Mouse (Mus musculus) left cerebral cortex, postnatal 36 days (tissue): ENCODE data around the gene Gm47289. TPM values are rescaled to one million over a fixed set of nuclear protein-coding genes. Genes with fewer than 3 reads are reported as not detected.
A peak's percentile ranks its signal among the peaks of the same experiment; 100 is the strongest.

Experiments
- DNase-seq, 2 experiments: peaks; one replicate each; pipeline ENCODE4 v3.0.0; 2021 to 2022; ENCODE audit warnings: low spot score in 2 of 2, mixed read lengths in 1 of 2
- intact Hi-C: fragments of 180-260 bp; cut with DNase I; formaldehyde crosslinking; loops from one replicate; pipeline ENCODE4 v1.15.1; 2025
- total RNA-seq, 2 experiments: library from RNA; stranded (reverse); gene quantifications; 2 replicates each; pipeline ENCODE4 v1.2.3; 2021

Gm47289 gene
- total RNA-seq, 2 experiments from 2014 or later: not detected

DNA sequence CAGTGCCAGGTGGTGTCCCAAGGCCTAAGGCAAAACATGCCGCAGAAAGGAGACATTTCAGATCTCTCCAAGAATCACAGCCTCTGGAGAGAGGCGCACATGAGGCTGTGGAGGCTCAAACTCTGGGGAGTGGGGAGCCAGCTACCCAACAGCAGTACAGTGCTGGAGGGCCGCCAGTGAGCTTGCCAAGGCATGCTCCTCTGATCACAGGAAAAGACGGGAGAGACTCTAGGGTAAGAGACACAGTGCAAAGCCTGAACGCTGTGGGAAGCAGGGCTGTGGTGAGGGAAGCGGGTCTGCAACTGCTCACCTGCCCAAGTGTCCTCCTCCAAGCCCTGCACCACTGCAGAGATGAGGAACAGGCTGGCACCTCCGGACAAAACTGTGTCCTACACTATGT lies 3.1 kb upstream of the Gm47289 start:
- intact Hi-C loops: loop anchor here (5.0 to 10.0 kb wide), 2 partner anchors 201 to 279 kb away; partner anchors contain the start of gene Xylb
- DNase-seq: no peak

DNA sequence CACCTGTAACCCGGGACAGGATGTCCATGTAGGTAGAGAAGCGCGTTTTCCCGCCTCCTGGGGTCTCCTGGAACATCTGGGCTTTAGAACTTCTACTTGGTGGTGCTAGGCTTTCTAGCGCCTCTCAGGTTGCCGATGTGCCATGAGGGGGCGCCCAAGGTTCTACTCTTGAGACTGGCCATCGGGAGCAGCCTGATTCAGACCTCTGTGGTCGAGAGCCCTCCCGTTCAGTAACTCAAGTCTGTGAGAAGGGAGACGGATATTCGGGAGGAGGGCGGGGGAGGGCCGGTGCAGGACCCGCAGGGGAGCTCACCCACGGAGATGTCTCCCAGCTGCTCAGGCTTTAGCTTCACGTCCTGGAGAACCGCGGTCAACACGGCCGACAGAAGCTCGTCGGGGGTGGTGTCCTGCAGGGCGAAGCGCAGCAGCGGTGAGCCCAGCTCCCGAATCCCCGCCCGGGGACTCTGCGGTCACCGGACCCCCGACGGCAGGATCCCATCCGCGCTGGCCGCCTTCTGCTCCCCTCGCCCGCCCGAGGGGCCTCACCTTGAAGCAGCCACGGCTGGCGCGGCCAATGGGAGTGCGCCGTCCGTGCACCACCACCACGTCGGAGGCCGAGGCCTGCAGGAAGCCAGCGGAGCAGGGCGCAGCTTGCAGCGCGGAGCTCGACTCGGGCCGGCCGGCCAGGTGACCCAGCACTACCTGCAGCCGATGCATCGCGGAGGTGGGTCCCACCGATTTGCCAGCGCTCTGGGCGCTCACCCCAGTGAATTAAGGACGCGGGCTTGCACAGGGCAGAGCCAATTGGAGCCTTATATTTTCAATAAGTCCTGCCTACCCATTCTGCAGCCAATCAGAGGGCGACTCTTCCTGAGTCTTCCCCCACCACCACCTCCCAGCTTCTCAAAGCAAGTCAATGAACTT lies 2.4 kb upstream of the Gm47289 start, which contains the start of gene Acaa1b:
Gene Acaa1b (minus strand): TSS at position 816 of the 924 bp plus-strand sequence.
- intact Hi-C loops: loop anchor here (5.0 to 10.0 kb wide), 2 partner anchors 201 to 278 kb away; partner anchors contain the start of gene Xylb
- peak; percentile 41 to 64 for DNase-seq

DNA sequence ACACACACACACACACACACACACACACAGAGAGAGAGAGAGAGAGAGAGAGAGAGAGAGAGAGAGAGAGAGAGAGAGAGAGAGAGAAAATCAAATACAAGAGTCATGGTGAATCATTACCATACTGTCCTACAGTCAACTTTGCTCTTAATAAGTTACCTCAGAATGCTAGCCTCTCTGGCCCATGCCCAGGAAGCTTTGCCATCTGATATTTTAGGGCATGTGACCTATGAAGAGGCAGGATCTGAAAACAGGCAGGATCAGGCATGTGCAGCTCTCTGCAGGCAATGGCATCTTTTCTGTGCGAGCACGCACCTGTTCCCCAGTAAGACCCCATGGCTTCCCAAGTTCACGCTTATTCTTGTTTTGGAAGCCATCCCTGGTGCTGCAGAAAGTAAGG lies 1.7 kb downstream of the Gm47289 start:
- intact Hi-C loops: no loop called here
- DNase-seq: no peak

DNA sequence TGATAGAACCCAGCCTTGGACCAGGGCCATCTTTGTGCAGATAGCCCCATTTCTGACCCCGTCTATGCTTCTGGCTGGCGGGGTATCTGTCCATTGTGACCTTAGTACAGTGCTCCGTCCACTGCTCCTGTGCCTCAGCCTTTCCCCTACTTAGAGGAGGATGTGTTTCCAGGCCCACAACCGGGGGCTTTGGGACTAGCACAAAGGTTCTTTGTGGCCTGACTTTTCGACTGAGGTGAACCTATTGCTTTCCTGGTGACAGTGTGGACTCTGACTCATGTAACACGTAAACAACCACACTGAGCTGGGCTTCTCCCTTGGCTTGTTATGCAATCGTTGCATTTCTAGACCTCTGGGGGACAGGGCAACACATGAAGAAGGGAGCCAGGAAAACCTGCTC lies 5.8 kb downstream of the Gm47289 start:
- intact Hi-C loops: no loop called here
- no peak for DNase-seq

DNA sequence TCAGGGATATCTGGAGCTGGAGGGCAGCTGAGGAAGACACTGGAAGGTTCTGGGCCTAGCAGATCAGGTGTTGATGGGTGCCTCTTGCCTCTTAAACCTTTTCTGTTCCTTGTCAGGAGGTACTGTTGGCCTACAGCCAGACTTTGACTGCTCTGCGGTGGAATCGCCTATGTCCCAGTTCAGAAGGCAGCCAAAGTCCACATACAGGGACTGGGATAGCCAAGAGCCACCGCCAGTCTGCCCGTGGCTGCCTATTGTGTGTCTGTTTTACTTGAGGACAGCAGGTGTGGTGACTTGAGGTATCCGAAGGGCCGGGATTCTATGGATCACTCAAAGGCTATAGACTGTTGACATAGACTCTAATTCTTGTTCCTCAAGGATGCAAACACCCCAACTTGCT lies 6.6 kb downstream of the Gm47289 start:
- intact Hi-C loops: no loop called here

DNA sequence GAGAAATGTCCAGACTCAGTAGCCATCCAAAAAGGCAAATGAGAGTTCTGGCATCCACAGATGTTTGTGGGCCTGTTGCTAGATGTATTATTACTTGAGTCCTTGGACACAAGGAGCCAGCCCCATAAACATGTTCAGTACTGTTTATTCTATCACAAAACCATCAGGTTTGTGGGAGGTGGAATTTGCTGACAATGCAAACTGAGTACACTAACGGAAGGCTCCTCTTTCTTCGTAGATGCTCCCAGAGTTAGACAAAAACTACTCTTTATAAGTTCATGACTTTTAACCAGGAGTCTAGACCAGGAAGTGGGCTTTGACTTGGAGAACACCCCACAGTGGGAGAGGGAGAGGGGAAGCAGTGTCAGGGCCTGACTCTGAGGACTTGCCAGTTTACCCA lies 8.6 kb downstream of the Gm47289 start:
- no peak for DNase-seq
- intact Hi-C loops: no loop called here

More for the DNA sequence above, 6.6 kb downstream of the Gm47289 start:
- no peak for DNase-seq

DNA sequence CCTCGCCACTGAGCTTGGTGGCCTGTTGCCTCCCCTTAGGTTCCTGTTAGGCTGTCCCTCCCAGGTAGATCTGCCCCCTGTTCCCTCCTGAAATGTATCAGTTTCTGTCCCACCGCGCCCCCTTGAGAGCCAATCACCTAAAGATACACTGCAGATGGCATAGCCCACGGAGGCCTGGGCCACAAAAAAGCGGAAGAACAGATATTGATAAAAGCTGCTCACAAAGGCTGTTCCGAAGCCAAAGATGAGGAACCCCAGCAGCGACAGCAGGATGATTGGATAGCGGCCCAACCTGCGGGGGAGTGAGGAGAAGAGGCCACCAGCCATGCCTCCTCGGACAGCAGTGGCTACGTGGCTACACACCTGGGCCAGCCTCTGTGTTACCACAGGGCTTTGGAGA lies 20.3 kb downstream of the Gm47289 start:
- intact Hi-C loops: no loop called here
- no peak for DNase-seq

DNA sequence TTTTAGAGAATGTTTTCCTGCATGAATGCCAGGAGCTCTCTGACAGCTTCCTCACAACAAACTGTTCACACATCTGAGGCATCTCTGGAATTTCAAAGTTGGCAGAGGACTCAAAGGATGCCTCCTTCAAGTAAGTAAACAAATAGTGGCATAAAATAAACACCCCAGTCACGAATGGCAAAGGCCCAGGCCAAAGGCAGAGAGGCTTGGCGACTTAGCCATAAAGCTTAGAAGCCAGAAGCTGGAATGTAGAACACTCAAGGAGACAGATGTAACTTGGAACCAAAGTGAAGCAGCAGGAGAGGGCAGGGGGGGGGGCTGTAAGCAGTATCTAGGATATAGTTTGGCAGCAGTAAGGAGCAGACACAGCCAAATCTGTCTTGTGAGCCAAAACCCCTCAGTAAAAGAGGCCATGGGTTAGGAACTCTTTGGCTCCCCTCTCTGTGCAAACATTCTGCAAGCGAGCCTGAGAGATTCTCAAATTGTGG lies 22.3 kb downstream of the Gm47289 start:
- no peak for DNase-seq
- intact Hi-C loops: no loop called here

DNA sequence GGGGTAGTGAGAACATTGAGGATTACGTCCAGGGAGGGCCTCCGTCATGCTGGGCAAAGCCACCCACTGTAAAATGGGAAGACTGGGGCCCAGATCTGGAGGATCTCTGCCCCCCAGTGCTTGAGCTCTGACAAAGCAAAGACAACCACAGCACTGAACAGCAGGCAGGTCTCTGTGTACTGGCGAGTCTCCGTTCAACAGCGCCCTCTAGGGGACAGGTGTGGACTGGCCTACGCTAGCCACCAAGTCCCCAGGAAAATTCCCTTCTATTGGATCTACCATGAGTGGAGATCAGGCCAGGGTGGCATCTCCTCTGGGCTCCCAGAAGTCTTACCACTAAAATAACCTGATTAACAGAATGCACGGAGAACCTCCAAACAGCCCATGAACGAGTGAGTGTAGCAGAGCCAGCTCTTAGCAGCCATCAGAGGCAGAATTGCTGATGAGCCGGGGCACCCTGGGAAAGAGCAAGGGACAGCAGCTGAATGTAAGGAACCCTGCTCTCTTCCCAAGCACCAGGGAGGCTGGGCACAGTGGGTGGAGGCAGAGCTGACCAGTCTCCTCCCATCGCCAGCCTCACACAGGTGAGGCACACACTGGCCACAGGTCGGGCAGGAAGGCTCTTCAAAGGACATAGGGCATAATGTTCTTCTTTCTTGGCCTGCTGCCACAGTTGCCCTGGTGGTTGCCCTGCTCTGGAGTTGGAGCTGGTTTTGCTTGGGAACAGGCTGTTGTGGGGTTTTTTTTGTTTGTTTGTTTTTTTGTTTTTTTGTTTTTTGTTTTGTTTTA lies 33.4 kb downstream of the Gm47289 start:
- intact Hi-C loops: loop anchor here (10.0 kb wide), 1 partner anchor 278 kb away; no protein-coding TSS in a partner anchor
- DNase-seq: peak in 1 of 2 experiments; percentile 18

DNA sequence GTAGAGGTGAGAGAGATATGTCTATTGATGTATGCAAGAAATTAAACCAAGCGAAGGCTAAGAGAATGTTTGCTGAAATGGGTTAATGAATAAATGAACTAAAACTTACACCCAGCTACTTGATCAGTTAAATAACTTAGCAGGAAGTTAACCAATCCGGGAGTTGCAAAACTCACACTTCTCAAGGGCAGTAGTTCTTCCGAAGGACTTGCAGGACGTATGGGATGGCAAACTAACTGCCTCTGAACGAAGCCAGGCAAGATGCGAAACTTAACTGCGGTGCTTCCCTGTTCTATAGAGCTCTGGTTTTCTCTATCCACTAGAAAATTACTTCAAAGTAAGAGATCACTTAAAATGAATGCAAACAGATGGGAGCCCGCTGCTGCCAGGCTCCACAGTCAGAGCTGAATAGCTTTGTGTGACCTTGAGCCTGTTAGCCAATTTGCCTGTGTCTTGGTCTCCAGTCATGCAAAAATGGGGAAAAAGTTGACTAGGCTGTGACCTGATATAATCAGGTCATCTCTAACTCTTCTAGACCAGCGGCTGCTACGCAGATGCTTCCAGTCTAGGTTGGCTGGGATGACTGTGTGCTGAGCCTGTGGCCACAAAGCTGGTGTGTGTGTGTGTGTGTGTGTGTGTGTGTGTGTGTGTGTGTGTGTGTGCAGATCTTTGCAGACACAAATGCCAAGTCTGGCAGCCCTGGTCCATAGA lies 40.3 kb downstream of the Gm47289 start:
- DNase-seq: no peak
- intact Hi-C loops: loop anchor here (10.0 kb wide), 1 partner anchor 285 kb away; no protein-coding TSS in a partner anchor

DNA sequence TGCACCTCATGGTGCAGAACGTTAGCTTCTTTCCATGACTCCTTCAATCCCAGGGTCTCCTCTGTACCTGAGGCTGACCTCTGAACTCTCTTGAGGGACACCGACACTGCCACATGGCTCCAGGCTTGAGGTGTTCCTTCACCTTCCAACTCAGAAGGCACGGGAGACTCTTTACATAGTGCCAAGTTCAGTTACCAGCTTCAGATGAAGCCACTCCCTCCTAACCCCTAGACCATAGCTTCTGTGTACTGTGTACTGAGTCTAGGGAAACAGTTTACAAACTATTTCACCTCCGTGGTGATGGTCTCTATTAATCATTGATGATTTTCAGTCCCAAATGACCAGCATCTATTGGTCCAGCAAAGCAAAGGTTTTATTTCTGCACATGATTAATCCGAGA lies 42.7 kb downstream of the Gm47289 start:
- intact Hi-C loops: no loop called here
- DNase-seq: no peak

DNA sequence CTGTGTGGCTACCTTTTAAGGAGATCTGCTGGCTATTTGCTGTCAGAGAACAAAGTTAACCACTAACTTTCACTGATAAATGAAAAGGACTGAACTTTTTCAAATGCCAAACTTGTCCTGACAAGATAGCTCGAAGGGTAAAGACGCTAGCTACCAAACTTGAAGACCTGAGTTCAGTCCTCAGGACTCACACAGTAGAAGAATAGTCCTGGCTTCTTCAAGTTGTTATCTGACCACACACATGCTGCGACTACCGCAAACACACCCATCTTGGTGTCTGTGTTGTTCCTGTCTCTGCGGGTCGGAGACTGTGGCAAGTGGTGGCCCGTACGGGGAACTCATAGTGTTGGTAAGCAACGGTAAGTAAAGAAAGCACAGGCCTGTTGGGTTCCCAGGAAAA lies 44.7 kb downstream of the Gm47289 start:
- intact Hi-C loops: no loop called here
- DNase-seq: no peak

DNA sequence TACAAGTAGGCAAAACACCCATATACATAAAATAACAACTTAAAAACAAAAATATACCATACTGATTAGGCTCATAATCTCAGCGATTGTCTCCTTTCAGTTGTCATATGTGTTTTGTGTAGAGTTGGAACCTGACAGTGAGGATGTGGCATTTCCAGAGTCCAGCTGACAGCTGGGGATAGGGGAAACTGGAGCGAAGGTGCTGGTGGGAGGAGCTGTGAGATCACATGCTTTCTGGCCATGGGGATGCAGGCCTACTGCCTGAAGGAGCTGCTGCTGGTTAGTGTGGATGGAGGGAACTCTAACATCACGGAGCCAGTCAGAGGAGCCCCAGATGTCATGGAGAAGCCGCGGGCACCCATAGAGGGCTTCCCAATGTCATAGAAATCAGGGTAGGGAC lies 46.8 kb downstream of the Gm47289 start:
- no peak for DNase-seq
- intact Hi-C loops: no loop called here

DNA sequence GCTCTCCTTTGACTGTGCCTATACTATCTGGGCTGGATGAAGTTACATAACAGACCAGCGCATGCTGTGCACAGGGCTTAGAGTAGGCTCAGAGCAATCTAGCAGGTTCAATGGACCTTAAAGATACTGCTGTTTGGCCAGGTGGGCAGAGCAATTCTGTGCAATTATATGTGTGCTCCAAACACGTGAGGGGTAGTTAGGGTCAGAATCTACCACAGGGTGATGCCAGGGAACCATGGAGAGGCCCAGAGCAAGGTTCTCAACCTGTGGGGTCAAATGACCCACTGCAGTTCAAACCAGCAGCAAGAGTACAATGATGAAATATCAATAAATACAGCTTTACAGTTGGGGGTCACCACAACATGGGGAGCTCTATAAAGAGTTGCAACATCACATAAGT lies 47.7 kb downstream of the Gm47289 start:
- no peak for DNase-seq
- intact Hi-C loops: no loop called here

DNA sequence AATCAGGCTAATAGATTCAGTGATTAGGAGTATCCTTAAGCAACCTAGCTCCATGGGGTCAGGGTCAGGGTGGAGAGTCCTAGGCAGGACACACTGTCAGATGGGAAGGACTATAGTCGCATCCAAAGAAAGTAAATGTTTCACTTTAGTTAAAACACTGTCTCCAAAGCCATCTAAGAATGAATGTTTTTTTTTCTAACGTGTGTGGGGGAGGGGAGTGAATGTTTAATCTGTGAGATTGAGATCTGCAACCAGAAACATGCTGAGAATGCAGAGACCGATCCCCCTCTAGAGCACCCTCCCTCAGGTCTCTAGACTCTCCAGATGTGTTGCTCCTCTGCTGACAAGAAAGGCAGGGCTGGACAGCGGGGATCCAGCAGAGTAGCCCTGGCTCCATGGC lies 48.2 kb downstream of the Gm47289 start:
- no peak for DNase-seq
- intact Hi-C loops: no loop called here

DNA sequence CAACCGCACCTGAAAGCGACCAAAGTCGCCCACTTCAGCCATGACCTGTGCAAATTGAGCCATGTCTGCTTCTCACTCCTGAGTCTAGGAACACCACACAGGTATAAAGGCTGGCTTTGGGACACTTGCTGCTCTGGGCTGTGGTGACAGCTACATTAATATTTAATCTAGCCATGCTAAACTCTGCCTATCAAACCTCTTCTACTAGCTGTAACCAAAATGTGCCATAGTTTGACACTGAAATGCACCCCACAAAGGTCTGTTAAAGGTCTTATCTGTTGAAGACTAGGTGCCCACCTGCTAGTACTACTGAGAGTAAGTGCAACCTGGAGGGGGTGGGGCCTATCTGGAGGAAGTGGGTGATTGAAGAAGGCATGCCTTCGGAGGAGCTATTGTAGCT lies 50.0 kb downstream of the Gm47289 start, which contains the start of gene Slc22a13:
Gene Slc22a13 (minus strand): TSS at position 101 of the 400 bp plus-strand sequence.
- intact Hi-C loops: no loop called here
- DNase-seq: no peak
